Mouse (Mus musculus) ES-Bruce4 (cell line): ENCODE results near the gene Sapcd1.

Source experiments
- CTCF ChIP-seq: IDR thresholded peaks from one replicate; pipeline ENCODE4 v1.8.1; 2011; ENCODE audit warnings: low read depth, low read length
- EP300 ChIP-seq: IDR thresholded peaks from 2 replicates; pipeline ENCODE4 v1.6.1; 2011; ENCODE audit warnings: low read depth, low read length; ENCODE audit not compliant: insufficient read depth
- POLR2A ChIP-seq: IDR thresholded peaks from one replicate; pipeline ENCODE4 v1.8.1; 2011; ENCODE audit warnings: low read length; ENCODE audit not compliant: insufficient read depth

- TF ChIP-seq CTCF (no peak), POLR2A (no peak), EP300 (no peak)
Measured at GRCm38 (mm10) chr17:35031272-35031671, 3.5 kb upstream of the Sapcd1 start.
